Mouse (Mus musculus) liver, postnatal 0 days (tissue): ENCODE measurements around the gene Mylip.

ENCODE experiments used
- CTCF ChIP-seq: sonication (generic); IDR thresholded peaks from 2 replicates; pipeline ENCODE4 v1.5.1; 2016; ENCODE audit warnings: antibody characterized with exemption, low read depth
- EP300 ChIP-seq: IDR thresholded peaks from 2 replicates; pipeline ENCODE4 v1.6.1; 2016; ENCODE audit warnings: antibody characterized with exemption, low read depth, mild to moderate bottlenecking

DNA sequence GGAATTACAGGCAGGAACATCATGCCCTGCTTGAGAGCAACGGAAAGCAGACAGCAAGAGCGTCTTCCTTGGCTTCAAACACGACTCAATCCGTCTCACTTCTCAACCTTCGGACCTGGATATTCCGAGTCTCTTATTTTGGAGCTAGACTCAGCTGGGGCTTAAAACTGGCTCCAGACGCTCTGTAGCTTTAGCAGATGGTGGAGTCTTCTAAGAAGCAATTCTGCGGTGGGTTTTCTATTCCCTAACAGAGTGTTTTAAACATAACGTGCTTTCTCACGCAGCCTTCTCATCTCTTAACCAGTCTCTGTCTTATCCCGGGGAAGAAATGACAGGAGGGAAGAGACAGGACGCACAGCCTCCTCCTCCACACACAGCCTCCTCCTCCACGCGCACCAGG lies 3.3 kb upstream of the Mylip start:
- TF ChIP-seq CTCF (no peak), EP300 (no peak)
